Mouse (Mus musculus) CD4-positive, CD25-positive, alpha-beta regulatory T cell, adult 2 months (primary cell): Measurements from ENCODE around the gene Mon1a.

Experiments
- DNase-seq: peaks from one replicate; pipeline ENCODE4 v3.0.0-alpha.2; 2012; ENCODE audit warnings: low read depth, low spot score

Mon1a gene

GRCm38 (mm10) chr9:107908410-107909158 lies 20.6 kb downstream of the Mon1a start:
- no peak for DNase-seq

GRCm38 (mm10) chr9:107910025-107910769 lies 22.2 kb downstream of the Mon1a start:
- DNase-seq: no peak

- no peak for DNase-seq
Measured at GRCm38 (mm10) chr9:107914764-107915420, 26.9 kb downstream of the Mon1a start.

- DNase-seq: no peak
Measured at GRCm38 (mm10) chr9:107917895-107918608, 30.1 kb downstream of the Mon1a start.

GRCm38 (mm10) chr9:107918884-107919283 lies 30.9 kb downstream of the Mon1a start:
- no peak for DNase-seq

GRCm38 (mm10) chr9:107919441-107919840 lies 31.5 kb downstream of the Mon1a start:
- no peak for DNase-seq

GRCm38 (mm10) chr9:107923021-107923420 lies 35.1 kb downstream of the Mon1a start:
- DNase-seq: peak; percentile 58

DNA sequence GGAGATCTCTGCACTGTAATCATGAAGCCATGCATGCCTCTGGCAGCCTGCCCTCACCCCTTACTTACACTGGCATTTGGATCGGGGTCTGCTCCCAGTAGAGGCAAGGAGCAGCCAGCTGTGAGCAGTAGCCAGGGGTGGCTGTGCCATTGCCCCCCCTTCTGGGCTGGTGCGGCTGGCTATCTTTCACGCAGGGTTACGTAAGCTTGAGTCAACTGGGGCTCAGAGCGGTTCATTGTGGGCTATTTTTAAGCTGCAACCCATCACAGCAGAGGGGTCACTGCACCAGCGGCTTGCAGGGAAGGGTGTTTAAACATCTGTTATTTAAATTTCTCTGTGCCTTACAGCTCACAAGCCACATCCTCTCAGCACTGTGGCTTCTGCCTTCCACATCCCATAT lies 36.0 kb downstream of the Mon1a start:
- DNase-seq: no peak

DNA sequence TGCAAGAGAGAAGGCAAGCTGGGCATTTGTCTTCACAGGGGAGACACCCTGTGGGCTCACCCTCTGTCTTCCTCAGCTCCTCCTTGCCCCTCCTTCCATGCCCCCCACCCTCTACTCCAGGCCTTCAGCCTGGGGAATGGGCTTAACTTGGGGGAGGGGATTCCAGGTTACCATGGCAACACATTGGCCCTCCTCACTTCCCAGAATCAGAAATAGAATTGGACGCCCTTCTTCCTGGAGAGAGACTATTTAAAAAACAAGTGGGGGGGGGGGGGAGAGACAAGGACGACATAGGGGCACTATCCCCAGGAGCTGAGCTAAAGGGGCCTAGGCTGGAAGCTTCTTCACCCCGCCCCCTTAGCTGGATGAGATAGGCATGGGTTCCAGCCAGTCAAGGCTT lies 37.3 kb downstream of the Mon1a start:
- no peak for DNase-seq

- DNase-seq: no peak
Measured at GRCm38 (mm10) chr9:107926920-107927420, 39.0 kb downstream of the Mon1a start.

GRCm38 (mm10) chr9:107927749-107928148 lies 39.8 kb downstream of the Mon1a start:
- DNase-seq: no peak

GRCm38 (mm10) chr9:107928169-107928568 lies 40.2 kb downstream of the Mon1a start, which contains the start of gene Actl11:
Gene Actl11, plus strand, starts transcription at chr9:107928469.
- DNase-seq: no peak

DNA sequence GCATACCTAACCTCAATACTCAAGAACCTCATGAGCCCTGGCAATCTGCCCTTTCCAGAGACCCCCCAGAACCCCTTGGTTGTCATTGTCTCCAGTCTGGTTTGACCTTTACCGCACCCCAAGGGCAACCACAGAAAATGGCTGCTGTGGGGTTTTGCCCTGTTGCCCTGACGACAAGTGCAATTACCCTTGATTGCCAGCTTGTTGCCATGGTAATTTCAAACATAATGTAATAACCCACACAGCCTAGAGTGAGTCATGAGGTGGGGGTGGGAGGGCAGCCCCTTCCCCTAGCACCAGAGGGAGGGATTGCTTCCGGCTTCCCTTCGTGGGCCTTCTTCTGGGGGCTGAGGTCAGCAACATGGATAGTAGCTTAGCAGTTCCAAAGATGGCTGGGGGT lies 44.3 kb downstream of the Mon1a start:
- DNase-seq: no peak

GRCm38 (mm10) chr9:107934146-107934545 lies 46.2 kb downstream of the Mon1a start:
- no peak for DNase-seq

DNA sequence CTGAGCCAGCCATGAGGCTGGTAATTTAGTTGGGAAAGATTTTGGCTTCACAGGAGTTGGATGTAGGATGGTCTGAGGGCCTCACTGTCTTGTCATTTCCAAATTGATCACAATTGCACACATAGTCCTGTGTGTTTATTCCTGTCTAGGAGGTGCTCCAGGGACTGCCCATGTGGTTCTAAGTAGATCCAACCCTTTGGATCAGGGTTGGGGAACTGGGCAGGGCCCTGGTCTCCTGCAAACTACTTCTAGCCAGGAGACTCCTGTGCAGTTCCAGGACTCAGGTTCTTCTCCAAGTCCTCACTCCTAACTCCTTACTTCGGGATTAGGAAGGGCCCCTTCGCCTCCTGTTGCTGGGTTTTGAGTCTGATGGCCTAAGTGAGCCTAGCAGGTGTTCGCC lies 47.4 kb downstream of the Mon1a start, which contains the start of gene Camkv:
Gene Camkv (plus strand): TSS at position 301 of the 400 bp plus-strand sequence.
- no peak for DNase-seq

DNA sequence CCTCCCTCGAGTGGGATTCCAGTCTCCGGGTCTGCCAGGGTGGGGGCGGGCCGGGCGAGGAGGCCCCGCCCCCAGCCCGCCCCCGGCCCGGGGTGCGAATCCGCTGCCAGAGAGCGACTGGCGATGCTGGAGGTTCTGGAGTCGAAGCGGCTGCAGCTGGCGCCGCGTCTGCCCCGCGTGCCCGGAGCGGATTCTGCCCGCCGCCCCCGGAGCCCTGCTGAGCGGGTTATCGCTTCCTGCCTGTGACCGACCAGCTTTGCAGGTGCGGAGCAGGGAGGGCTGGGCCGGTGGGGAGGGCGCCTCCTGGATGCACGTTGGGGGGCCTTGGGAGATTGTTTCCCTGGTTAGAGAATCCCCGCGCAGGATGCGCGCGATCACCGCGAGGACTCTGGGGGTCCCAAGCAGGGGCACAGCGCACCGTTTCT lies 47.9 kb downstream of the Mon1a start:
- peak; percentile 55 for DNase-seq

DNA sequence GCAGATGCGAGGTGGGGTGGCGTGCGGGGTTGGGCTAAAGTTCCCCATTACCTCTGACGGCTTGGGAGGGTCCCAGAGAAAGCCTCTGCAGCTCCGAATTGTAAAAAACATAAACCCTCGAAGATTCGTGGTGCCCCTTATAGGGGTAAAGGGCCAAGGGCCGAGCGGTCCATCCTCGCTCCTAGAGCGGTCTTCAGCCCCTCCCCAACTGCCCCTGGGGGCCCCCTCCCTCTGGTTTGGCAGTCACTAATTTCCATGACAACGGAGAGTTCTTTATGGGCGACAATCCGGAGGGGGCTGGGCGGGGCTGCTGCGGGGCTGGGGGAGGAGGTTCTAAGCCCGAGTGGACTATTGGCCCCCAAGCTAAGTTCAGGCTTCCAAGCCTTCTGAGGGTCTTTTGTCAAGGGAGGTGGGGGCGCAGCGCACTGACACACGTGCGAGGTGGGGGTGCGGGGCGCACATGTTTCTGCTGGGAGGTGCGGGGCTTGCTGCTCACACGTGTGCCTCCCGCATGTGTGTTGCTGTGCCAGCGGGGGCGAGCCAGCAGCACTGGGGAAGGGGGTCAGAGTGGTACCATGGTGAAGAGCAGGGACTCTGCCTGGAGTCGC lies 48.4 kb downstream of the Mon1a start:
- DNase-seq: peak; percentile 9

DNA sequence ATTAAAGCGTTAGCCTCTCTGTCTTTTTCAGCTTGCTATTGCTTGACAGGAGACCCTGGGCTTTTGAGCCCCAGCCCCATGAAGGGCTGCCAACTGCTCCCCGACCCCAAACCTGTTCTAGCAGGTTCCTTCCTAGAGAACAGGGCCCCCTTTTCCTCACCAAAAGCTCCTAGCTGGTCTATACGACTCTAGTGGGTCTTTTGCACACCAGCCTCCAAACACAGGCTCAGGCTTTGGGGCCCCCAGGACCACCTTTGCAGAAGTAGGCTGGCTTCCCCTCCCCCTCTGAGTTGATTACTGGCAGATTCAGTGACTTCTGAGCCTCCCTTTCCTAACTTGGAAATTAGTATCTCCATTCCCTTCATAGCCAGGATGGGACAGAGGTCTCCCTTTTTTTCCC lies 48.9 kb downstream of the Mon1a start:
- no peak for DNase-seq

- no peak for DNase-seq
Measured at GRCm38 (mm10) chr9:107947241-107948194, 59.6 kb downstream of the Mon1a start.
